Mouse (Mus musculus): ENCODE measurements around the gene Rab11fip5.

Gene Rab11fip5

GRCm38 (mm10) chr6:85343027-85343426 lies 31.4 kb downstream of the Rab11fip5 start:
- peak in 1 of 2 experiments; percentile 55 for DNase-seq

GRCm38 (mm10) chr6:85341814-85342501 lies 32.5 kb downstream of the Rab11fip5 start:
- no peak for DNase-seq

- DNase-seq, result no peak
These were observed 34.2 kb downstream of the Rab11fip5 start for GRCm38 (mm10) chr6:85340184-85340583.

GRCm38 (mm10) chr6:85339273-85339901 lies 35.0 kb downstream of the Rab11fip5 start:
- DNase-seq, result peak; percentile 64 to 74

GRCm38 (mm10) chr6:85336944-85337343 lies 37.5 kb downstream of the Rab11fip5 start:
- DNase-seq, result no peak

- no peak for DNase-seq
These were observed 39.1 kb downstream of the Rab11fip5 start for GRCm38 (mm10) chr6:85335352-85335751.

- no peak for DNase-seq
These were observed 39.6 kb downstream of the Rab11fip5 start for GRCm38 (mm10) chr6:85334851-85335250.

- no peak for DNase-seq
These were observed 40.2 kb downstream of the Rab11fip5 start for GRCm38 (mm10) chr6:85334251-85334650.

GRCm38 (mm10) chr6:85333732-85334131 lies 40.7 kb downstream of the Rab11fip5 start:
- DNase-seq, result no peak

GRCm38 (mm10) chr6:85333000-85333669 lies 41.3 kb downstream of the Rab11fip5 start, which contains the start of gene Sfxn5:
Sfxn5 (minus strand) TSS chr6:85333422.
- peak; percentile 95 for DNase-seq

GRCm38 (mm10) chr6:85332351-85332999 lies 42.0 kb downstream of the Rab11fip5 start:
- peak; percentile 61 to 64 for DNase-seq

GRCm38 (mm10) chr6:85331736-85332135 lies 42.7 kb downstream of the Rab11fip5 start:
- DNase-seq, result no peak

- DNase-seq, result peak; percentile 69 to 75
These were observed 43.2 kb downstream of the Rab11fip5 start for GRCm38 (mm10) chr6:85331221-85331735.

GRCm38 (mm10) chr6:85329666-85330185 lies 44.7 kb downstream of the Rab11fip5 start:
- peak; percentile 40 to 48 for DNase-seq

- DNase-seq, result no peak
These were observed 47.9 kb downstream of the Rab11fip5 start for GRCm38 (mm10) chr6:85326564-85326963.

- no peak for DNase-seq
These were observed 49.3 kb downstream of the Rab11fip5 start for GRCm38 (mm10) chr6:85325109-85325508.

GRCm38 (mm10) chr6:85320445-85320866 lies 54.0 kb downstream of the Rab11fip5 start:
- no peak for DNase-seq

GRCm38 (mm10) chr6:85316211-85316610 lies 58.2 kb downstream of the Rab11fip5 start:
- DNase-seq, result no peak

GRCm38 (mm10) chr6:85314064-85314798 lies 60.2 kb downstream of the Rab11fip5 start:
- no peak for DNase-seq

GRCm38 (mm10) chr6:85307894-85308293 lies 66.5 kb downstream of the Rab11fip5 start:
- no peak for DNase-seq

- DNase-seq, result no peak
These were observed 68.1 kb downstream of the Rab11fip5 start for GRCm38 (mm10) chr6:85306375-85306774.

GRCm38 (mm10) chr6:85305826-85306225 lies 68.6 kb downstream of the Rab11fip5 start:
- no peak for DNase-seq
